Mouse (Mus musculus) olfactory bulb, adult 2 months (tissue): ENCODE results near the gene Lce1h.

Experiments
- CTCF ChIP-seq: fragments of 200-500 bp; IDR thresholded peaks from 2 replicates; pipeline ENCODE4 v1.5.1; 2012; ENCODE audit warnings: low read depth, mild to moderate bottlenecking, low read length, moderate library complexity; ENCODE audit not compliant: insufficient read depth
- POLR2A ChIP-seq: fragments of 200-500 bp; IDR thresholded peaks from 2 replicates; pipeline ENCODE4 v1.6.1; 2012; ENCODE audit warnings: mild to moderate bottlenecking, low read depth, low read length, moderate library complexity; ENCODE audit not compliant: insufficient read depth

DNA sequence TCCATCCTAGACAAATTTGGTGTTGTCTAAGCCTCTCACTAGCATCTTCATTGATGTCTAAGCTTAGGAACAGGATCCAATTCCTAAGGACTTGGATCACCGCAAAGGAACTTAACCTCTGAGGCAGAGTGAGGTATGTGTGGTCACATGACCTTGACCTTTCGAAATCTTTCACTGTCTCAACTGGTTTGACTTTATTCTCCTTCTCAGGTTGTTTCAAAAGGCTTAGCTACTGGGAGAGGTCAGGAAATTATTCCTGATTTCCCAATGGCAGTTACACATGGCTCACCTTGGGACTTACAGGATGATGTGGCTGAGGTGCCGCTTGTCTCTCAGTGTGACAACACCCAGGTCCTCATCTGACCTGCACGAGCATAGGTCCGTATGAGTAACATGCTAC is 42.2 kb downstream of the Lce1h start:
- TF ChIP-seq POLR2A = no peak
- no peak for TF ChIP-seq CTCF
